Mouse (Mus musculus): ENCODE data around the gene Ldlrap1.
A peak's percentile ranks its signal among the peaks of the same experiment; 100 is the strongest.

GRCm38 (mm10) chr4:134784701-134785100 lies 16.9 kb upstream of the Ldlrap1 start:
- TF ChIP-seq CTCF (IDR thresholded peaks at IDR 0.05; ENCODE audit: low read depth) = peak; percentile 40
- TF ChIP-seq EP300 (IDR thresholded peaks at IDR 0.05; ENCODE audit: low read depth) = no peak

All from heart, postnatal 0 days (tissue).